Mouse (Mus musculus) testis, adult 2 months (tissue): ENCODE measurements around the gene Cnbd2.

Experiments used
- CTCF ChIP-seq: fragments of 200-500 bp; IDR thresholded peaks from 2 replicates; pipeline ENCODE4 v1.5.1; 2012; ENCODE audit warnings: low read depth, mild to moderate bottlenecking, inconsistent platforms, low read length, moderate library complexity; ENCODE audit not compliant: control insufficient read depth, insufficient read depth, insufficient replicate concordance
- POLR2A ChIP-seq: fragments of 200-500 bp; IDR thresholded peaks from 2 replicates; pipeline ENCODE4 v1.6.1; 2012; ENCODE audit warnings: low read depth, mild to moderate bottlenecking, inconsistent platforms, low read length, moderate library complexity; ENCODE audit not compliant: control insufficient read depth

- no peak for TF ChIP-seq CTCF
- TF ChIP-seq POLR2A = no peak
Measured at GRCm38 (mm10) chr2:156352413-156353165, 40.5 kb downstream of the Cnbd2 start.
